Mouse (Mus musculus) layer of hippocampus, postnatal 25 days (tissue): ENCODE measurements around the gene Xdh. TPM values are rescaled to one million over a fixed set of nuclear protein-coding genes. Genes with fewer than 3 reads are reported as not detected.

ENCODE experiments used
- DNase-seq, 2 experiments: peaks; one replicate each; pipeline ENCODE4 v3.0.0; 2022; ENCODE audit warnings: mixed read lengths in 2 of 2, low spot score in 1 of 2; ENCODE audit errors: extremely low spot score in 1 of 2
- total RNA-seq, 2 experiments: library from RNA; stranded (reverse); gene quantifications; 2 replicates each; pipeline ENCODE4 v1.2.3; 2021

Gene Xdh
- total RNA-seq, 2 experiments from 2014 or later: 3.1 to 4.6 TPM

DNA sequence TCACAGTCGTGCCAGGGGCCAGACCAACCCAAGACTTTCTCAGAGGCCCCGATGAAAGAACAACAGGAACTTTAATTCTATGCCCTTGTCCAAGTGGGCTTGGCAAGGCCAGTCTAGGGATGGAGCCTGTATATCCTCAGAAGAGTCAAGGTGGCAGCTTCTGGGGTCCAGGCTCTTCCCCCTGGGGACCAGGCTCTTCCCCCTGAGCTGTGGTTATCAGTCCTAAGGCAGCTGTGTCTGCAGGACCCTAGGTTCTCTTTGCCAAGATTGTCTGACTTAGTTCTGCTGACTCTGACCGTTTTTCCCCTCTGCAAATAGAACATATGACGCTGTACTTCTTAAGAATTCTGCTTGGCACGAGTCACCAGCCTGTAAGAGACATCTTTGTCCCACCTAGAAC is 5.3 kb downstream of the Xdh start:
- no peak for DNase-seq

DNA sequence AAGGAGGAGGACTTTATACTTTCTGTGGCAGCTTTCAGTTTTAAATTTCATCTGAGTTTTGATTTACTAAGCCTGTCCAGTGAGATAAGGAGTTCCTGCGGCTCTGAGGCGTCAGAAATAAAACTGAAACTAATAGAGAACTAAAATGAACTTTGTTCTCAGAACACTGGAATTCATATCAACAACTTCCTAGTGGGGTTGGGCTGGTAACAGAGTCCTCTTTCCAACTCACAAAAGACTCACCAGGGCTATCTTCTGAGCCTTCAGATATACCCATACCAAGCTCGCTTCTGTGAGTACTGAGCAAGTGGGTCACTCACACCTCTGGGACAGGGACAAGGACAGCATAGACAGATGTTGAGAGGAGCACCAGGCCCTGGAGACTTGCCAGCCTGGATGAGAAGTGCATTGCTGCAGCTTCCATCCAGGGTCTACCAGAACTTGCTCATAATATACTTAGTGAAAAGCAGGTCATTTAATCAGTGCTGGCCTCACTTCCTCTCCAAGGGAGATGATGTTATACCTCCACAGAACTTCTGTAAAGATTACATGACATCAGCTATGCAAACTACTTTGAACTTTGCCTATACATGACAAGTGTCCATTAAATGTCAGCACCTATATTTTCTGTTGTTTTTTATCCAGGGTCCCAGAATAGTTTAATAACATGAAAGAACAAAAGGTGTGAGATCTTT is 7.6 kb downstream of the Xdh start:
- no peak for DNase-seq

DNA sequence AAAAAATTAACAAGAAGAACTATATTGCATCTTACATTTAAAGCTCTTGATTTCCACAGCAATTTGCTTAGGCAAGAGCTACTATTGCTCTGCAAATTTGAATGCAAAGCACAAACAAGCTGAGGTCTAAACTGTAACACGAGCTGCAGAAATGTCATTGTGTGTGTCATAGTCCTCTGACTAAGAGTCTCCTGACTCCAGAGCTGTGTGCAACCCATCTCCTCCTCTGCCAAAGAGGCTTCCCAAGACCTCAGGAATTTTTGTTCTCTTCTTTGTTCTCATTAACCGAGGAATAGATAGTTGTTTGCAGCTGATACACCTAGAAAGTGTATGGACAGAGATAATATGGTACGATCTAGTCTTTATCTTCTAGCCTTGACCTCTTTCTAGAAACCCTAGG is 8.2 kb downstream of the Xdh start:
- no peak for DNase-seq

DNA sequence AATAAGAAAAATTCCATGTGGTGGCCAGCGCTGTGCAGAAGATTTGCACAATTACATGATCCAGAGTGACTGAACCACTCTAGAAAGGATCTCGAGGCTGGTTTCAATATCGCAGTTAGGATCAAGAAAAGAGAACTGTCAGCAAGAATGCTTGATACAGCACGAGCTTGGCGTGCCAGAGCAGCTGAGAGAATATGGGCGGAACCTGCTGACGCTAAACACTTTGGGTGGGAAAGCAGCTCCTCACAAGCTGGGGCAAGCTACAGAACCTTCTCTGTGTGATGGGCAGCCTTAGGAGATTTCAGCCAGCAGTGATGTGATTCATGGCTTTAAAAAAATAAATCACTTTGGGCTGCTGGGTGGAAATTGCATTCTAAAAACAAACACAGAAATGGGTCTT is 12.9 kb downstream of the Xdh start:
- no peak for DNase-seq

DNA sequence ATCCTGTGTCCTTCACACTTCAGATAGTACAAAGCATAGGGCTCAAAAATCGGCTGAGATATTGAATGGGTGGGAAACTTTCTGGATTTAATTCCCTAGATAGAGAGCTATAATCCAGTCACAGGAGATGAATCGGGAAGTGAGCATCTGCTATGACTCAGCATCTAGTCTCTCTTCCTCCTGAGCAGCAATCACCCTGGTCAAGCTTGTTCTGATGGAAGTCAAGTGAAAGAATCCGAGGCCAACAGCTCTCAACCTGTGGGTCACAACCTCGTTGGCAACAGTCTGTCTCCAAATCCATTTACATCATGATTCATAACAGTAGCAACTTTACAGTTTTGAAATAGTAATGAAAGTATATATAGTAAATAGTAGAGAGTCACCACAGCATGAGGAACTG is 14.8 kb downstream of the Xdh start:
- no peak for DNase-seq

DNA sequence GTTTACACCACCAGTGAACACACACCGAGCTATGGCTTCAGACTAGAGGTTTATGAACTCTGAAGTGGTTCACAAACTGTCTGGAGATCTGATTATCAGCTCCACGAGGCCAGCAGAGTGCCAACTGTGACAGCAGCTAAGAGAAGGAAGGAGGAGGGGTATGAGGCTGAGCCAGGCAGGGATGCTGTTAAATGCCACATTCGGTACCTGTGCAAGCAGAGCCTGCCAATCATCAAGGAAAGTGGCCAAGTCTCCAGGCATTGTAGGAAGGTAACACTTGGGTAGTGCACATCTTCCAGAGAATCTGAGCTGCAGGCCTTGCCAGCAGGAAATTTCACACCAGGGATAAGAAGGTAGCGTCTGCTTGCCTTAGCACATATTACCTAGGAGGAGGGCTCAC is 15.7 kb downstream of the Xdh start:
- DNase-seq: no peak

DNA sequence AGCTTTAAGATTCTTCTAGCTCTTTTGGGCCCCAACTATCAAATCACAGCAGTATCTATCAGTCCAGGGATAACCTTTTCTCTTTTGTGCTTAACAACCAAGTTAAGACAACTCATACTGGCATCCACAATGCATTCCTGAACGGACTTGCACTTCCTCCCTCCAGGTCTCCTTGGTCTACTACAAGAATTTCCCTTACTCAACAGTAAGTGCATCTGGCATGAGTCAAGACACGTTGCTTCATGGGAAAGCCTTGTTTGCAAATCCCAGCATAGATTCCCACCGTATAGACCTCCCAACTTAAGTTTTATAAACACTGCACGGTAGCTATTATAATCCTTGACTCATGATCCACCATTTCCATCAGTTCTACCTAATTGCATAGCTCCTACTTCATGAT is 16.4 kb downstream of the Xdh start:
- DNase-seq: no peak

DNA sequence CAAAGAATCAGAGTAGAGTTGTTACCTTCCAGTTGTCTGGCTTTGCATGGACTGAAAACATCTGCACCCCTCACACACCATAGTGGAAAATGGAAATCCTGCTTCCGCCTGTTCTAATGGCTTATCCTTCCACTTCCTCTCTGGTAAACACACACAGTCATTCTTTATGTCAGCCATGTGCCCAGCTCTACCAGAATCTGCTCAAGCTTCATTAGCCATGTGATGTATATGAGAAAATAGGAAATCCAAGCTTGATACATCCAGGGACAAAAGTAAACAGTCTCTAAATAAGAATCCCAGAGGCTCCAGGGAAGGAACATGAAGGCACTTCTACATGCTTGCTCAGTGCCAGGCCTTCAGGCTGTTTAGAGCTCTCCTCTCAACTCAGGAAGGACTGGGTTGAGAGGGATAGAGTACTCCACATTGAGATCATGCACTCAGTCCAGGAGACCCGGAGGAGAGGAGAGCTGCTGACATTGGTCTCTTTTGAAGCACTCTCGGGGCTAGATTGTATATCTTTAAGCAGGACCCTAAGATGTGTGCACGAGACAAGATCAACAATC is 17.4 kb downstream of the Xdh start:
- DNase-seq: no peak

DNA sequence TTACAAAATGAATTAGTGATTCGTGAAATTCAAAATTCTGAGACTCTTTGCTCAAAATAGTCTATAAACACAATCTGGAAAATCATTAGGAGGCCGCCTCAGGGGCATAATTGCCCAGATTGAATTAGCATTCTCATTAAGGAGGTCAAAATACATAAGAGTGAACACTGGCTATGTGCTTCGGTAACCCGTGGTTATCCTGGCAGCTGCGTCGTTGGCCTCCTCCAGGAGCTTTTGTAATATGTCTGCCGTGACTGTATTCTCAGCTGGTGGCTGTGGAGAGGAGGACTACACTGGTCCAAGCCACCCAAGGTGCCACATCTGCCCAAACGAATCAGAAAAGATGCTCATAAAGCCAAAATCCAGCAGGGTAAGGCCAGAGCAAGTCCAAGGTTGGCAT is 30.5 kb downstream of the Xdh start:
- DNase-seq: no peak

DNA sequence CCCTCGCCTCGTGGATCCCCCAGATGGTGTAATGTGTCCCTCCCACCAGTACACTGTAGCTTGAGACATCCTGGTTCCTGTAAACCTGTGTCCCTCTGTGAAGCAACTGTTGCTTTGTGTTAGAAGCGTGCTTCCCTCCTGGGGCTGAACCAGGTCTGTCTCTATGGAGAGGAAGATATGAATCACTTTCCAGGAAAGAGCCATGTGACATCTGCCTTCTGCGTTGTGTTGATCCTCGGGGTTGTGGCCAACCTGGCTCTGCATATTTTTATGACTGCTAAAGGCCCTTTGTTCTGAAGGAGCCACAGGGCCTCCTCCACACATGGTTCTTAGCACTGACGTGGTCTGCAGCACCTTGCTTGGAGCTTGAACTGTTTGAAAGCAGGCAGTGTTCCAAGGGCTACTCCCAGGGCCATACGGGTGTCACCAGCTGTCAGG is 31.0 kb downstream of the Xdh start:
- no peak for DNase-seq

DNA sequence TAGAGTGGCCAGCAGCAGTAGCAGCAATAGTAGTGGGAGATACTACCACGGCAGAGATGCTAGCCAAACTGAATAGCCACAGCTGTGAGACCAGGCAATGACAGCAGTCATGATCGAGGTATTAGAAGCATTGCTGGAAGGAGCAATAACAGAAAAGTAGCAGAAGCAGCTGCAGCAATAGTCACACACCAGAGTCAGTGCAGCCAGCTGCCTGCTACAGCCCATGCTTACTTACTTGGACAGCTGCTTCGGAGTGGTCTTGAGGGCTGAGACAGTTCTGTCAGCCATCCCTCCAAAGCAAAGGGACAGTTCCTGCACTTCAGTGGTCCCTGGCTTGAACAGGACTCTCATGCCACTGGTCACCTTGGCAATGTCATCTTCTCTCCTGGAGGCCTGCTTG is 31.9 kb downstream of the Xdh start:
- DNase-seq: no peak

DNA sequence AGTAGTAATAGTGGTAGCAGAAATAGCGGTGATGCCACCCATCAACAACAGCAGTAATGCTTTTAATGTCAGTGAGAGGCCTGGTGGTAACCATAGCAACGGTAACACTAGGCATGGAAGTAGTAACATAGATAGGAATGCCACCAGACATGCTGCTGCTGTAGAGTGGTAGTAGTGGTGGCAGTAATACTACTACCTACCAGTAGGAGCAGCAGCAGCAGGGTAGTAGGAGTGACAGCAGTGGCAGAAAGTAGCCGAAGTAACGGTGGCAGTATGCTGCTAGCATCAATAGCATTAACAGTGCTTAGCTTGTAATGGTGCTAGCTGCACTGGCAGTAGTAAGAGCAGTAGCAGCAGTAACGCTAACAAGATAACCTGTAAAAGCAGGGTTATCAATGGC is 32.3 kb downstream of the Xdh start:
- no peak for DNase-seq

DNA sequence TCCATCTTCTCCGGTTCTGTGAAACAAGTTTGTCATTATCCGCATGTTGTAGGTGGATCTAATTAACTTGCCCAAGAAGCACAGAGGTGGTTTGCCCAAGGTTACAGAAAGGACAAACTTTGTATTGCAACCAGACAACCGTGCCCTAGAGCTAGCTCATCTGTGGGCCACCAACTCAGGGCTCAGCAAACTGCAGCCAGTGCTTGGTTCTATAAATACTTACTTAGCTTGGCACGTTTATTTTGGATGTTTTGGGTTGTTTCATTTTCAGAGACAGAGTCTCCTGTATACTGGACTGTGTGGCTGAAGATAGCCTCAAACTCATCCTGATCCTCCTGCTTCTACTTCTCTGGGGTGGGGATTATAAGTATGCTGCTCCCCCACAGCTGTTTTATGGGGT is 35.3 kb downstream of the Xdh start:
- no peak for DNase-seq

DNA sequence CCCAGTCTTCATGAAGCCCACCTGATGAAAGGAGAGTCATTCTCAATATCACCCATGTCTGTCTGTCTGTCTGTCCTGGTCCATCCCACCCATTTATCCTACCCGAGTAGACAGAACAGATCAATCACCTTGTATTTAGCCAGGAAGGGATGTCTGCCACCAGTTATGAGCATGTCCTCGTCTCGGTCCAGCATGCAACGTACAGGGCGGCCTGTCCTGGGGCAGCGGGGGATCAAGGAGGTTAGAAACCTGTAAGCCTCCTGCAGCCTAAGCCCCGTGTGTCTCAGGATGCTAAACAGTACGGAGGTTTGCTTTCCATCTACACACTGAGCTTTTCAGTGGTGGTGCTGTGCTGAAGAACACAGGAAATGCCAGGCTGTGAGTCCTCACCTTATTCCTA is 43.9 kb downstream of the Xdh start:
- no peak for DNase-seq

DNA sequence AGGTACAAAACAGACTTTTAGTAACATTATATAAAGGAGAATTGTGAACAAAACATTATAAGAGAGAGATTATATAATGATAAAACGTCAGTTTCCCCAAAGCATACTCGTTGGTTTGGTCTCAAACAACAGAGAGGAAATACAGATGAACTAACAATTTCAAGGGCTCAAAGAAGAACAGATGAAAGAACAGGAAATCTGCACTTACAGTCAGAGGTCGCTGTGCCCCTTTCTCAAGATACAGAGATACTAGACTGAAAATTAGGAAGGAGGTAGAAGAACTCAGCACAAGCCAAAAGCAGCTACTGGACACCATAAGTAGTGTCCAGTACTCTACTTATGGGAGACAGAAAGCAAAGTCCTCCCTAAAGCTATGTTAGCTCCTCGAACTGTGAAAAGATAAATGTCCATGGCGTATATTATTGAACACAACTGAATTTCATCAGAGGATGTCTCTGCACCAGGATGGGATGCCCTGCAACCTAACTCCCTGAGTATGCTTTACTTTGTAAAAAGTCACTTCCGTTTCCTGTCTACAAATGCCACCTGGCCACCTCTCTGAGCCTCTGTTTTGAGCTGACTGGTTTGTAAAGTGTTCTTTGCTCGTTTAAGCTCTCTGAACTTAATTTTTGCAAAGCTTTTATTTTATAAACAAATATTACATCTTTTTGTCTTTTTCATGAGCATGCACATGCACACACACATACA is 44.8 kb downstream of the Xdh start:
- DNase-seq: no peak

DNA sequence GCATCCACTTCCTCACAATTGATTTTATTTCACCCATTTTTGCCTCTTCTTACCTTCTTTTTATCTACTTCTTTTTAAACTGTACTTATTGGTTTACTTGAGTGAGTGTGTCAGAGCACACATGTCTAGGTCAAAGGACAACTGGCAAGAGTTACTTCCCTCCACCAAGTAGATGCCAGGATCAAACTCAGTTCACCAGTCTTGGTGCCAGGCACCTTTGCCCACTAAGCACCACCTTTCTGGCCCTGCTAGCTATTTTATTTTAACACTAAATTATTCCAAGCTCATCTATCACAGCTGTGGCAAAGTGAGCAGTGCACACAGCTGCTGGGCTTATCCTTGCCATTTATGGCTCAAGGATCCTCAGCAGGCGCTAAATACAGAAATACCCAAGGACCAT is 46.9 kb downstream of the Xdh start:
- DNase-seq: no peak

DNA sequence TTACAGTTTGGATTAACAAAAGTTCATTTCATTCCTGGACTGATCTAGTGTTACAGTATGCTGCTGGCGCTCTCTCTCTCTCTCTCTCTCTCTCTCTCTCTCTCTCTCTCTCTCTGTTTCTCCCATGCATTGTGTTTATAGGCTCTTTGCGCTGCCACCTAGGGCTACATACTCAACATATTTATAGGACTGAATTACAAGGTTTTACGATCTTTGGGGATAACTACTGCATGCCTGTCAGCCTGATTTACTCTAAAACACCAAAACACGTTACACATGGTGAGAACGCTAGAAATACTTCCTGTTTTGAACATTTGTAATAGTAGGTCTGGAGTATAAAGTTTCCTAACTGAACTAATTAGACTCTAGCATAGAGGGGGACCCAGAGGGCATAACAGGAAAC is 47.8 kb downstream of the Xdh start:
- no peak for DNase-seq

DNA sequence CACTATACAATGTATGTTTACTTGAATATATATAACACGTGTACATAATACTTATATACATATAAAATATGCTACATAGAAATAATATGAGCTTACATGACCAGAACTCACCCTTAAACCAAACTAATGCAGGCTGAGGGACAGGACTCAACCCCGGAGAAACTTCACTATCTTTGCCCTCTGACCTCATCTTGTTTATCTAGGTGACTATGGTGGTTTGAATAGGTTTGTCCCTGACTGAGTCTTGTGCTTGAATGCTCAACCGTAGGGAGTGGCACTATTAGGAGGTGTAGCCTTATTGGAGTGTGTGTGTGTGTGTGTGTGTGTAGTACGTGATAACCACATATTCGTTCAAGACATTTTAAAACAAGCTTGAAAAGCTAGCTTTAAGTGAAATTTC is 55.6 kb downstream of the Xdh start:
- DNase-seq: no peak

DNA sequence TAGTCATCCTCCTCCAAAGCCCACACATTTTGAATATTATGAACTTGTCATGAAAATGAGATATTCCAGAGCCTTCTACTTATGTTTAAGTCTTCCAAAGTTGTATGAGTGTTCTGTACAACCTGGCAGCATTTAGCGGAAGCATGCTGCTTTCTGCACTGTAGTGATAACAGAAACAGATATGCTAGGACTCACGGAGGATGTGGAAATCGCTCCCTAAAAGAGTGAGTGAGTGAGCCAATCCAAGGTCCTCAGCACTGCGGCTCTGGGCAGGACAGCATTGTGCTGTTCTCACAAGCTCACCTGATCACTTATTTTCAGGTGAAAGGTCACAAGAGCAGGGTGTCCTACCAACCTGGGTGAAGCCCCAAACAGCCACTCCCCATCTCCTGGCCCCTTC is 56.2 kb downstream of the Xdh start:
- DNase-seq: no peak

DNA sequence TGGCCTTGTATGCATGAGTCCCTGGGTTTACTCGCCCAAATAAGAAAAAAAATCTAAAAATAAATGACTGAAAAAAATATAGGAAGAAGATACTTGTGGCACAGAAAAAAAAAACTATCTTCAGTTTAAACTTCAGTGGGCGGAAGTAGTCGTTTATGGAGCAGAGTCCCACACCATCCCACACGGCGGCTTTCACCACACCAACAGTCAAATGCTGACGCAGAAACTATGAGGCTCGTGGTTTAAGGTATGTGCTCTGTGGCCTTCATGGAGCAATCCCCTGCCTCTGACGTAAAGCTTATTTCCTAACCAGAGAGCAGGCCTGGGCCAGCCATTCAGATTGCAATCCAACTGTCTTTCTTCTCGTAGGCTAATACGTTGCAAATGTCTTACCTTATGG is 56.8 kb downstream of the Xdh start:
- no peak for DNase-seq

DNA sequence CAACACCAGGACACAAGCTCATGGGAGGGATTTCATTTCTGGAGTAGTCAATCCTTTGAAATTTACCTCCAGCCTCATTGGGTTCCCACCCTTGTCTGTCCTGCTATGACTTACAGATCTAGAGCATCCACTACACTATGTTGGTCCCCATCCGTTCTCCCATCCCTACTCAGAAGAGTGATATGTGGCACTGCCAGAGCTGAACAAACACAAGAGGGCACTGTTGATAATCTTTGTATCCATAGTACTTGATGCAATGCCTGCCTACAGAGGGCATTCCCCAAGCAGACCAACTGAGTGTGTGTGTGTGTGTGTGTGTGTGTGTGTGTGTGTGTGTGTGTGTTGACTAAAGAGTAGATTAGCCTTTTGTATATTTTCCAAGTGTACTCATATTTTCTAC is 58.4 kb downstream of the Xdh start:
- no peak for DNase-seq
